ENCODE assay signal across 8 mouse cellular contexts in genomic region chr6:97857690-97858089, GRCm38 (mm10). TPM values are rescaled to one million over a fixed set of nuclear protein-coding genes. Genes with fewer than 3 reads are reported as not detected.
DNase-seq lines count a peak whose midpoint lies in the region.

No protein-coding gene starts in this region.

- DNase-seq in adrenal gland, postnatal 25 days = peak; percentile 5
- DNase-seq in adrenal gland, adult 8-10 months = no peak
- DNase-seq in ovary, postnatal 14 days (ENCODE audit: low spot score) = peak; percentile 21
- DNase-seq in ovary, adult 18-20 months (ENCODE audit: low spot score) = no peak
- DNase-seq in kidney, adult 9 months = peak; percentile 51
- peak; percentile 24 to 27 for DNase-seq in monocyte, adult 2 months (ENCODE audit: low read depth in 1 of 2, low spot score in 2 of 2)
- no peak for DNase-seq in right cerebral cortex, postnatal 14 days
- DNase-seq in layer of hippocampus, postnatal 36 days = no peak

RNA-seq across cellular contexts. Expression of gene Mitf, which starts 50.8 kb away (rescaled TPM):
- total RNA-seq in adrenal gland, postnatal 25 days (2021) = 7.6 and 9.3 TPM in 2 replicates
- total RNA-seq in adrenal gland, adult 8-10 months (2022) = 10 to 100 TPM in 2 of 4 experiments, 1 to 10 TPM in 2; 8.5 to 11.0 (median 9.9) TPM
- total RNA-seq in layer of hippocampus, postnatal 36 days (2021) = 1 to 10 TPM; 8.3 to 9.3 TPM

Comparison
In these comparisons a context has a peak if more than half of its experiments do, and no peak if none do; other contexts are left out.
1. DNase-seq: peak in adrenal gland, postnatal 25 days (single experiment), ovary, postnatal 14 days (single experiment), kidney, adult 9 months (single experiment) and monocyte, adult 2 months (2 of 2); none in adrenal gland, adult 8-10 months (single experiment), ovary, adult 18-20 months (single experiment), right cerebral cortex, postnatal 14 days (single experiment) and layer of hippocampus, postnatal 36 days (0 of 2).